Mouse (Mus musculus) CH12.LX (cell line): Measurements from ENCODE around the gene Fam89a.

ENCODE experiments used
- MAFK ChIP-seq: IDR thresholded peaks from 2 replicates; pipeline ENCODE4 v1.6.1; 2011; ENCODE audit warnings: low read length, improper control_type of control experiment; ENCODE audit not compliant: insufficient replicate concordance
- RAD21 ChIP-seq: IDR thresholded peaks from 2 replicates; pipeline ENCODE4 v1.6.1; 2011; ENCODE audit warnings: low read depth, mild to moderate bottlenecking, low read length, improper control_type of control experiment, moderate library complexity

- TF ChIP-seq RAD21 (no peak), MAFK (no peak)
Observed at GRCm38 (mm10) chr8:124754792-124755190, 3.2 kb upstream of the Fam89a start.
